Mouse (Mus musculus) CD4-positive, CD25-positive, alpha-beta regulatory T cell, adult 4 months (primary cell): ENCODE measurements around the gene Cldn34b2. TPM values are rescaled to one million over a fixed set of nuclear protein-coding genes. Genes with fewer than 3 reads are reported as not detected.
"Not testable (repeated sequence)": the region's sequence is repeated elsewhere in the genome, so short reads cannot be mapped to it uniquely, and the experiment has no call there.

Experiments
- ATAC-seq: one replicate; pipeline ENCODE4 v1.8.0; 2017
- polyA plus RNA-seq, 2 experiments: library from polyadenylated mRNA; unstranded; fragments of 100-300 nt; shearing (Covaris generic); gene quantifications; one replicate each; pipeline ENCODE4 v1.2.1; 2017

Cldn34b2 gene
- polyA plus RNA-seq = not detected

- ATAC-seq = not testable (repeated sequence)
Measured at GRCm38 (mm10) chrX:155128312-155128711, at the start of gene Cldn34b2. Gene Cldn34b2, minus strand, starts transcription at chrX:155128412.

- no peak for ATAC-seq
Measured at GRCm38 (mm10) chrX:155177640-155178039, 49.4 kb upstream of the Cldn34b2 start.

DNA sequence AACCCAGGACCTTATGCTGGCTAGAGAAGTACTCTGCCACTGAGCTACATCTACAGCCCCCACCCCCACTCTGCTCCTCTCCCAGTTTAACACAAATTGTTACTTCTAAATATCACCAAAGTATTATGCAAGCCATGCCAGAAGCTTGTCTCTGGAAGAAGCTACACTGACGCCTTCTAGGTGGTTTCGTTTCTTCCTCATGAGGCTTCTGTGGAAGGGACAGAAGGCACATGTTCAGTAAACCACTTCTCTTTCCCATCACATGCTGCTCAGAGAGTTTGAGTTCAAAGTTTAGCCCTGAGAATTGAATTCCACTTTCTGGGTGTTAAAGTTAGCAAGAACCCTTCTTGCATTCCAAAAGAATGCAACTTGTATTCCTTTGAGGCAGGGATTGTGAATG is 49.0 kb upstream of the Cldn34b2 start:
- no peak for ATAC-seq

DNA sequence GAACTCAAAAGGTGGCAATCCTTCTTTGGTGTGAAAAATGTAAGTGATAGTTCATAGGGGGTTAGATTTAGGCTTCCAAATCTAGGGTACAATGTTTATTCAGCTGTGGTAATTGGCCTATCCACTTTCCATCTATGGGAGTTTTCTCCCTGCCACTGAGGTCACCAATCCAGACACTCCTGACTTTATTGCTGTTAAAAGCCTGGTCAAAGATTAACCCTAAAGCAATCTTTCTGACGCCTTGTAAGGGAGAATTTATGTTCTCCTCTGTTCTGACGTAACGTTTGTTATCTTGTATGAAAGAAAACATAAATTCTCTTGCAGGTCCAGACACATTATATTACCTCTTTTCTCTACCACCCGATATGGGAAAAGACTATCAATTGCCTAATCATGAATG is 47.4 kb upstream of the Cldn34b2 start:
- ATAC-seq = no peak

GRCm38 (mm10) chrX:155172310-155172709 is 44.1 kb upstream of the Cldn34b2 start:
- ATAC-seq = no peak

DNA sequence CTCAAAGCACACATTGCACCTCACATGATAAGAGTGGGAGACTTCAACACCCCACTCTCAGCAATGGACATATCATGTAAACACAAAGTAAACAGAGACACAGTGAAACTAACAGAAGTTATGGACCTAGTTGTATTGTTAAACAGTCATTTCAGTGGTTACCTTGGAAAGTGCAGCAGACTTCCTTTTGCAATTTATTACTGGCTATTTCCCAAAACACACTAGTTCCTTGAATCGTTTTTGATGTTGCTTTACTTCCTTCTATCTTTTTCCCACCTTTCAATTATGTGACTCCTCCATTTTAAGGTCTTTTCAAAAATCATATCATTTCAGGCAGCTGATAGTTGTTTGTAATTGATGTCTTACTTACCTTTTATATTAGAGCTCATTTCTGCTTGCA is 43.5 kb upstream of the Cldn34b2 start:
- no peak for ATAC-seq

- ATAC-seq = no peak
Measured at GRCm38 (mm10) chrX:155169886-155170285, 41.7 kb upstream of the Cldn34b2 start.

- no peak for ATAC-seq
Measured at GRCm38 (mm10) chrX:155167667-155168066, 39.5 kb upstream of the Cldn34b2 start.

DNA sequence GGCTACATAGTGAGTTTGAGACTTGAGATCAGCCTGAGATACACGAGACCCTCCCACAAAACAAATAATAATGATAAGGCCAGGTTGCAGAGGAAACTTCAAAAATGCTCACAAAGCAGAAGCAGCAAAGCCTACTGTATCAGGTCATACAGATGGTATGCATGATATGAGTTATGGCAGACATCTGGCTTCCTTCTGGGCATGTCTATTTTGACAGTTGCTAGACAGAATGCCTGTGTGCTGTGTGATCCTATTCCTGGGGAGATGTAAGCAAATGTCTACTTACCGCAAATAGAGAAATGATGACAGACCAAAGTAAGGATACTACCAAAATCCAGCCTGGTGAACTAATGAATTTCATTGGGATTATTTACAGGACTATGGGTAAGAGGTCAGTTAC is 38.1 kb upstream of the Cldn34b2 start:
- ATAC-seq = no peak

- ATAC-seq = no peak
Measured at GRCm38 (mm10) chrX:155163553-155163952, 35.3 kb upstream of the Cldn34b2 start.

- no peak for ATAC-seq
Measured at GRCm38 (mm10) chrX:155151868-155152267, 23.7 kb upstream of the Cldn34b2 start.

GRCm38 (mm10) chrX:155144718-155145117 is 16.5 kb upstream of the Cldn34b2 start:
- peak; percentile 85 for ATAC-seq

- no peak for ATAC-seq
Measured at GRCm38 (mm10) chrX:155098024-155098423, 30.2 kb downstream of the Cldn34b2 start.

DNA sequence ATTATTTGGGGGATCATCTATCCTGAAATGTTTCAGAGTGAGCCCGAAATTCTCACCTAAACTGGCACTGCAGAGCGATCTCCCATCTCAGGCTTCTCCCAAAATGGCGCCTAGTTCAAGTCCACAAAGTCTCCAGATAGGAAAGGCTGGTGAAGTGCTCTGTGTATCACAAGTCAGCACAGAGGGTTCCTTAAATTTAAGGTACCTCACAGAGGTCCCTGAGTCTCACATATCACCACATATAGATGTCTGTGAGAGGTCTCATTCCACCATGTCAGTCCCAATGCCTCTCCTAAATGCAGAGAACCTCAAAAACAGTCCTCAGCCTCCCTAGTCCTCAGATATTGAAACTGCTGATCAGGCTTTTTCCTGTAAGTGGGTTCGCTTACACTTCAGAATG is 34.6 kb downstream of the Cldn34b2 start, which contains the start of gene Magea2:
TSS of gene Magea2 (minus strand) at position 101 of the 400 bp plus-strand sequence.
- not testable (repeated sequence) for ATAC-seq

DNA sequence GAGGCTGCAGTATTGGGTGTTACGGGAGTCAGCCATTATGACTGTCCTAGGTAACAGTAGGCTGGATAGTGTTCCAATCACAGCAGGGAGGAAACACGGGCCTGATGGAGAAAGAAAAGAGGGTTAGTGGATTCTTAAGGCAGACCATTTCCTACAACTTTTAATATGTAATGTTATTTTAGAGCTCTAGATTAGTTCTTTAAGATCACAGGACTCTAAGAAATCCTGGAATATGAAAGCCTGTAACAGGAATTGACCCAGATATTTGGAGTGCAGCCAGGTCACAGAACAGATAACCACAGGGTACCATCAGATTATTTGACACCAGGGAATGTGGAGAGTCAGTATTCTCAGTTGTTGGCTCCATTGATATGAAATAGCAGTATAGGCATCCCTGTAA is 38.5 kb downstream of the Cldn34b2 start, which contains the start of gene Magea1:
TSS of gene Magea1 (minus strand) at position 101 of the 400 bp plus-strand sequence.
- ATAC-seq = not testable (repeated sequence)

Other genes starting within 250 kb of the Cldn34b2 start
- not detected for gene Cldn34b1, start 238.1 kb downstream of the Cldn34b2 start, polyA plus RNA-seq
- not detected for gene Magea6, start 192.4 kb downstream of the Cldn34b2 start, polyA plus RNA-seq
- not detected for gene Magea3, start 178.9 kb downstream of the Cldn34b2 start, polyA plus RNA-seq
- not detected for gene Magea8, start 132.6 kb downstream of the Cldn34b2 start, polyA plus RNA-seq
- gene Magea5, start 65.3 kb downstream of the Cldn34b2 start, polyA plus RNA-seq = not detected
- not detected for gene Magea1, start 38.6 kb downstream of the Cldn34b2 start, polyA plus RNA-seq
- gene Magea2, start 34.7 kb downstream of the Cldn34b2 start, polyA plus RNA-seq = not detected
- 100 to 1,000 TPM; 653 to 698 TPM for gene Sat1, start 88.0 kb upstream of the Cldn34b2 start, polyA plus RNA-seq
- gene Acot9, start 134.0 kb upstream of the Cldn34b2 start, polyA plus RNA-seq = 10 to 100 TPM; 91.6 to 97.4 TPM
- gene Prdx4, start 212.3 kb upstream of the Cldn34b2 start, polyA plus RNA-seq = 10 to 100 TPM; 36.6 to 41.6 TPM